Mouse (Mus musculus): ENCODE data around the gene Uspl1.
A peak's percentile ranks its signal among the peaks of the same experiment; 100 is the strongest.

Gene Uspl1

GRCm38 (mm10) chr5:149257518-149258281 lies 73.5 kb downstream of the Uspl1 start:
- peak; percentile 24 for DNase-seq (ENCODE audit: low read depth, low spot score)

GRCm38 (mm10) chr5:149259093-149259492 lies 74.9 kb downstream of the Uspl1 start:
- peak; percentile 27 for DNase-seq (ENCODE audit: low read depth, low spot score)

DNA sequence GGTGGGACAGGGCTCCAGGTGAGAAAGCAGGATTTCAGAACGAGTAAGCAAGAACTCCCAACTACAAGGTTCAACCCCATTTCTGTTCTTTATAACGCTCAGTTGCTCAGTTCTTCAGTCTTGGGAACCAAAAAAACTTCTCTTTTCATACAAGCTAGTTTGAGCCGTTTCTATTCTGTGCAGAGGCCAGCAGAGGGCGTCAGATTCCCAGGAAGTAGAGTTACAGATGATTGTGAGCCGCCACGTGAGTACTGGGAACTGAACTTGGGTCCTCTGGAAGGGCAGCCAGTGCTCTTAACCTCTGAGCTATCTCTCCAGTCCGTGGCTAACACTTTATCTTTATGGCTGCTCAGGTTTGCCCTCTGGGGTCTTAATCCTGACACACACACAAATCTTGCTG lies 77.3 kb downstream of the Uspl1 start:
- DNase-seq (ENCODE audit: low read depth, low spot score), result no peak

GRCm38 (mm10) chr5:149261866-149262265 lies 77.7 kb downstream of the Uspl1 start:
- no peak for DNase-seq (ENCODE audit: low read depth, low spot score)

DNA sequence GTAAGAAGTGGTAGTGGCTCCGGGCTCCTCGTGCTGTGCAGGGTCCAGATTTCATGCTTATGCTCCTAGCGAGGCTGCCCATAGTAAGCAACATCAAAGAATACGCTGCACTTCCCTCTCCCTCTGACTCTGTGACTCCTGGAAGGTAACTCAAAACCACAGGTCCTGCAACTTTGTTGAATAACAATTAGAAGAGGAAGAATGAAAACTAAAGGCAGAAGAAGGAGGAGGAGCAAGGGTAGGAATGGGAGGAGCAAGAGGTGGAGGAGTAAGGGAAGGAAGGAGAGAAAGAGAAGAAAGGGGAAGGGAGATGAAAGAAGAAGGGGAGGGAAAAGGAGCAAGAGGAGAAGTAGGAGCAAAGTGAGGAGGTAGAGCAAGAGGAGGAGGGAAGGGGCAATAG lies 80.3 kb downstream of the Uspl1 start, which contains the start of gene Alox5ap:
TSS of gene Alox5ap (plus strand) at position 363 of the 400 bp plus-strand sequence.
- no peak for DNase-seq (ENCODE audit: low read depth, low spot score)

GRCm38 (mm10) chr5:149264878-149265279 lies 80.7 kb downstream of the Uspl1 start:
- no peak for DNase-seq (ENCODE audit: low read depth, low spot score)
